Mouse (Mus musculus) midbrain, embryonic 14.5 days (tissue): ENCODE data around the gene Cyth4. TPM values are rescaled to one million over a fixed set of nuclear protein-coding genes. Genes with fewer than 3 reads are reported as not detected.

ENCODE experiments used
- ATAC-seq: fragments of 200-750 bp; cut with Nextera tagmentation; 2 replicates; pipeline ENCODE4 v1.8.0; 2017; ENCODE audit warnings: moderate number of reproducible peaks, moderate library complexity; ENCODE audit not compliant: low FRiP score, low TSS enrichment
- DNase-seq: peaks from one replicate; pipeline ENCODE4 v3.0.0-alpha.2; 2015
- H3K27ac ChIP-seq: fragments of 300-500 bp; sonication (generic); replicated peaks from 2 replicates; pipeline ENCODE4 v1.5.1; 2014; ENCODE audit warnings: mild to moderate bottlenecking, low read depth, low read length, moderate library complexity
- H3K27me3 ChIP-seq: fragments of 300-500 bp; sonication (generic); 2 replicates; pipeline ENCODE4 v1.6.1; 2014; ENCODE audit warnings: low read length, control low read depth, mixed read lengths; ENCODE audit not compliant: control insufficient read depth, insufficient read depth
- H3K36me3 ChIP-seq: fragments of 300-500 bp; sonication (generic); 2 replicates; pipeline ENCODE4 v1.6.1; 2014; ENCODE audit warnings: low read length, control low read depth; ENCODE audit not compliant: control insufficient read depth, insufficient read depth
- H3K4me1 ChIP-seq: fragments of 300-500 bp; sonication (generic); 2 replicates; pipeline ENCODE4 v1.6.1; 2014; ENCODE audit warnings: mild to moderate bottlenecking, antibody characterized with exemption, low read length, control low read depth; ENCODE audit not compliant: control insufficient read depth, insufficient read depth
- H3K4me2 ChIP-seq: fragments of 300-500 bp; sonication (generic); 2 replicates; pipeline ENCODE4 v1.6.1; 2014; ENCODE audit warnings: mild to moderate bottlenecking, low read length, moderate library complexity
- H3K4me3 ChIP-seq: fragments of 300-500 bp; sonication (generic); replicated peaks from 2 replicates; pipeline ENCODE4 v1.5.1; 2014; ENCODE audit warnings: low read depth, low read length
- H3K9ac ChIP-seq: fragments of 300-500 bp; sonication (generic); replicated peaks from 2 replicates; pipeline ENCODE4 v1.6.1; 2014; ENCODE audit warnings: mild to moderate bottlenecking, low read length, moderate library complexity
- H3K9me3 ChIP-seq: fragments of 300-500 bp; sonication (generic); 2 replicates; pipeline ENCODE4 v1.6.1; 2016; ENCODE audit warnings: low read length, control low read depth, mixed read lengths; ENCODE audit not compliant: control insufficient read depth
- WGBS: fragments of 180-500 bp; shearing (Covaris S2); extraction: QIAGEN DNeasy Blood & Tissue Kit; methylation state at CpG from one replicate; pipeline ENCODE4 v1.1.7; 2014; 5-methylcytosine and 5-hydroxymethylcytosine counted together
- polyA plus RNA-seq: library from polyadenylated mRNA; unstranded; fragments of >200 nt; fragmentation: Nextera tagmentation; extraction: Ambion mirVana; gene quantifications from 2 replicates; pipeline ENCODE4 v1.2.1, GENCODE M21; 2014

Gene Cyth4
- polyA plus RNA-seq, 1 experiment from 2014 or later: 2.3 TPM

GRCm38 (mm10) chr15:78616973-78617372 lies 20.1 kb downstream of the Cyth4 start:
- no peak for ATAC-seq
- no peak for DNase-seq
- no peaks in the 10 kb centered on the region for H3K27me3 ChIP-seq
- WGBS: 87% methylated on average over 2 of the region's 2 CpGs
- no peak overlapping the region for H3K9ac ChIP-seq
- no peaks in the 10 kb centered on the region for H3K4me1 ChIP-seq
- no peaks in the 10 kb centered on the region for H3K36me3 ChIP-seq
- H3K9me3 ChIP-seq: no peaks in the 10 kb centered on the region
- H3K4me3 ChIP-seq: no peak overlapping the region
- H3K4me2 ChIP-seq: no peak overlapping the region
- no peak overlapping the region for H3K27ac ChIP-seq

- Histone ChIP-seq H3K27ac (no peak overlapping the region), H3K4me2 (no peak overlapping the region), H3K9ac (no peak overlapping the region), H3K4me1 (no peaks in the 10 kb centered on the region), H3K27me3 (no peaks in the 10 kb centered on the region), H3K36me3 (no peaks in the 10 kb centered on the region), H3K9me3 (no peaks in the 10 kb centered on the region), H3K4me3 (no peak overlapping the region)
- no peak for ATAC-seq
- WGBS: 6% methylated on average over 5 of the region's 5 CpGs
- peak; percentile 86 for DNase-seq
Observed at GRCm38 (mm10) chr15:78623426-78623825, 26.6 kb downstream of the Cyth4 start.

GRCm38 (mm10) chr15:78624431-78624950 lies 27.6 kb downstream of the Cyth4 start:
- ATAC-seq: 0 out of 2 replicates have a peak, but pooled peaks have one; percentile 50
- 50% methylated on average over 13 of the region's 13 CpGs for WGBS
- H3K27me3 ChIP-seq: no peaks in the 10 kb centered on the region
- no peak overlapping the region for H3K4me2 ChIP-seq
- no peaks in the 10 kb centered on the region for H3K36me3 ChIP-seq
- H3K4me3 ChIP-seq: no peak overlapping the region
- H3K27ac ChIP-seq: no peak overlapping the region
- H3K4me1 ChIP-seq: no peaks in the 10 kb centered on the region
- DNase-seq: peak; percentile 73
- H3K9ac ChIP-seq: no peak overlapping the region
- H3K9me3 ChIP-seq: no peaks in the 10 kb centered on the region

GRCm38 (mm10) chr15:78624961-78625360 lies 28.1 kb downstream of the Cyth4 start:
- 78% methylated on average over 3 of the region's 3 CpGs for WGBS
- ATAC-seq: no peak
- Histone ChIP-seq H3K4me2 (no peak overlapping the region), H3K4me3 (no peak overlapping the region), H3K27ac (no peak overlapping the region), H3K9me3 (no peaks in the 10 kb centered on the region), H3K9ac (no peak overlapping the region), H3K4me1 (no peaks in the 10 kb centered on the region), H3K27me3 (no peaks in the 10 kb centered on the region), H3K36me3 (no peaks in the 10 kb centered on the region)
- DNase-seq: no peak

GRCm38 (mm10) chr15:78626285-78626684 lies 29.4 kb downstream of the Cyth4 start:
- Histone ChIP-seq H3K27me3 (no peaks in the 10 kb centered on the region), H3K27ac (no peak overlapping the region), H3K9me3 (no peaks in the 10 kb centered on the region), H3K36me3 (no peaks in the 10 kb centered on the region), H3K4me1 (no peaks in the 10 kb centered on the region; the same call in 1 of the 2 replicates), H3K4me2 (no peak overlapping the region), H3K9ac (no peak overlapping the region), H3K4me3 (no peak overlapping the region)
- ATAC-seq (no peak), DNase-seq (no peak)
- WGBS: 92% methylated on average over 13 of the region's 13 CpGs

GRCm38 (mm10) chr15:78632387-78632786 lies 35.5 kb downstream of the Cyth4 start:
- no peak for ATAC-seq
- Histone ChIP-seq H3K4me2 (no peak overlapping the region), H3K9me3 (no peaks in the 10 kb centered on the region), H3K4me3 (no peak overlapping the region), H3K9ac (no peak overlapping the region), H3K27ac (no peak overlapping the region), H3K4me1 (peaks cover 28% of the 10 kb centered on the region), H3K27me3 (no peaks in the 10 kb centered on the region), H3K36me3 (no peaks in the 10 kb centered on the region)
- DNase-seq: peak; percentile 47
- WGBS: 51% methylated on average over 2 of the region's 2 CpGs

- Histone ChIP-seq H3K27ac (peak overlapping the region; percentile 47), H3K27me3 (no peaks in the 10 kb centered on the region), H3K4me2 (no peak overlapping the region), H3K9ac (no peak overlapping the region), H3K4me3 (no peak overlapping the region), H3K4me1 (peaks cover 31% of the 10 kb centered on the region), H3K36me3 (no peaks in the 10 kb centered on the region), H3K9me3 (no peaks in the 10 kb centered on the region)
- 22% methylated on average over 5 of the region's 5 CpGs for WGBS
- peak; percentile 84 for DNase-seq
- no peak for ATAC-seq
Observed at GRCm38 (mm10) chr15:78633413-78633812, 36.6 kb downstream of the Cyth4 start.

GRCm38 (mm10) chr15:78634095-78634737 lies 37.4 kb downstream of the Cyth4 start:
- Histone ChIP-seq H3K4me1 (peaks cover 31% of the 10 kb centered on the region), H3K9ac (no peak overlapping the region), H3K9me3 (no peaks in the 10 kb centered on the region), H3K27me3 (no peaks in the 10 kb centered on the region), H3K36me3 (no peaks in the 10 kb centered on the region), H3K27ac (peak overlapping the region; percentile 47), H3K4me2 (no peak overlapping the region), H3K4me3 (no peak overlapping the region)
- DNase-seq (peak; percentile 91), ATAC-seq (peak; percentile 58; the same call in 1 of the 2 replicates)
- WGBS: 27% methylated on average over 10 of the region's 10 CpGs

GRCm38 (mm10) chr15:78635231-78635630 lies 38.4 kb downstream of the Cyth4 start:
- Histone ChIP-seq H3K9me3 (no peaks in the 10 kb centered on the region), H3K4me2 (no peak overlapping the region), H3K27me3 (no peaks in the 10 kb centered on the region), H3K4me3 (no peak overlapping the region), H3K36me3 (no peaks in the 10 kb centered on the region), H3K9ac (no peak overlapping the region), H3K27ac (no peak overlapping the region), H3K4me1 (peaks cover 33% of the 10 kb centered on the region)
- DNase-seq (no peak), ATAC-seq (no peak)
- 43% methylated on average over 7 of the region's 7 CpGs for WGBS
